Mouse (Mus musculus) midbrain, postnatal 0 days (tissue): Measurements from ENCODE around the gene Cetn2. TPM values are rescaled to one million over a fixed set of nuclear protein-coding genes. Genes with fewer than 3 reads are reported as not detected.

ENCODE experiments used
- ATAC-seq: fragments of 200-750 bp; cut with Nextera tagmentation; 2 replicates; pipeline ENCODE4 v1.8.0; 2017; ENCODE audit warnings: moderate number of reproducible peaks, mild to moderate bottlenecking, moderate TSS enrichment, moderate library complexity; ENCODE audit not compliant: low FRiP score
- DNase-seq: peaks from one replicate; pipeline ENCODE4 v3.0.0-alpha.2; 2015; ENCODE audit warnings: low spot score
- H3K27ac ChIP-seq: fragments of 300-500 bp; sonication (generic); 2 replicates; pipeline ENCODE4 v1.5.1; 2014; ENCODE audit warnings: low read depth, mild to moderate bottlenecking, low read length, mixed read lengths
- H3K27me3 ChIP-seq: fragments of 300-500 bp; sonication (generic); 2 replicates; pipeline ENCODE4 v1.6.1; 2014; ENCODE audit warnings: low read length, control low read depth, mixed read lengths; ENCODE audit not compliant: insufficient read depth
- H3K36me3 ChIP-seq: fragments of 300-500 bp; sonication (generic); 2 replicates; pipeline ENCODE4 v1.6.1; 2014; ENCODE audit warnings: low read length, control low read depth, mixed read lengths; ENCODE audit not compliant: insufficient read depth
- H3K4me1 ChIP-seq: fragments of 300-500 bp; sonication (generic); 2 replicates; pipeline ENCODE4 v1.6.1; 2014; ENCODE audit warnings: mild to moderate bottlenecking, control low read depth, antibody characterized with exemption, low read length, mixed read lengths; ENCODE audit not compliant: insufficient read depth
- H3K4me2 ChIP-seq: fragments of 300-500 bp; sonication (generic); 2 replicates; pipeline ENCODE4 v1.6.1; 2014; ENCODE audit warnings: low read depth, mild to moderate bottlenecking, low read length, mixed read lengths; ENCODE audit not compliant: poor library complexity, severe bottlenecking
- H3K4me3 ChIP-seq: fragments of 300-500 bp; sonication (generic); 2 replicates; pipeline ENCODE4 v1.5.1; 2014; ENCODE audit warnings: low read depth, mild to moderate bottlenecking, low read length, moderate library complexity
- H3K9ac ChIP-seq: fragments of 300-500 bp; sonication (generic); replicated peaks from 2 replicates; pipeline ENCODE4 v1.6.1; 2014; ENCODE audit warnings: mild to moderate bottlenecking, low read length, moderate library complexity, mixed read lengths; ENCODE audit not compliant: poor library complexity, severe bottlenecking
- H3K9me3 ChIP-seq: fragments of 300-500 bp; sonication (generic); 2 replicates; pipeline ENCODE4 v1.6.1; 2016; ENCODE audit warnings: low read length, control low read depth
- CTCF ChIP-seq: IDR thresholded peaks from 2 replicates; pipeline ENCODE4 v1.5.1; 2016; ENCODE audit warnings: antibody characterized with exemption, mild to moderate bottlenecking
- WGBS: fragments of 180-500 bp; shearing (Covaris S2); extraction: QIAGEN DNeasy Blood & Tissue Kit; methylation state at CpG from one replicate; pipeline ENCODE4 v1.1.7; 2014; 5-methylcytosine and 5-hydroxymethylcytosine counted together
- polyA plus RNA-seq: library from polyadenylated mRNA; unstranded; fragments of >200 nt; fragmentation: Nextera tagmentation; extraction: Ambion mirVana; gene quantifications from 2 replicates; pipeline ENCODE4 v1.2.1, GENCODE M21; 2015
- total RNA-seq: library from RNA; depleted of rRNA; stranded (reverse); fragments of >200 nt; gene quantifications from 2 replicates; pipeline ENCODE4 v1.2.3, GENCODE M21; 2014; rRNA removed

The Cetn2 gene
- total RNA-seq (21.5 and 23.4 TPM in 2 replicates), polyA plus RNA-seq (63.7 and 67.0 TPM in 2 replicates)

DNA sequence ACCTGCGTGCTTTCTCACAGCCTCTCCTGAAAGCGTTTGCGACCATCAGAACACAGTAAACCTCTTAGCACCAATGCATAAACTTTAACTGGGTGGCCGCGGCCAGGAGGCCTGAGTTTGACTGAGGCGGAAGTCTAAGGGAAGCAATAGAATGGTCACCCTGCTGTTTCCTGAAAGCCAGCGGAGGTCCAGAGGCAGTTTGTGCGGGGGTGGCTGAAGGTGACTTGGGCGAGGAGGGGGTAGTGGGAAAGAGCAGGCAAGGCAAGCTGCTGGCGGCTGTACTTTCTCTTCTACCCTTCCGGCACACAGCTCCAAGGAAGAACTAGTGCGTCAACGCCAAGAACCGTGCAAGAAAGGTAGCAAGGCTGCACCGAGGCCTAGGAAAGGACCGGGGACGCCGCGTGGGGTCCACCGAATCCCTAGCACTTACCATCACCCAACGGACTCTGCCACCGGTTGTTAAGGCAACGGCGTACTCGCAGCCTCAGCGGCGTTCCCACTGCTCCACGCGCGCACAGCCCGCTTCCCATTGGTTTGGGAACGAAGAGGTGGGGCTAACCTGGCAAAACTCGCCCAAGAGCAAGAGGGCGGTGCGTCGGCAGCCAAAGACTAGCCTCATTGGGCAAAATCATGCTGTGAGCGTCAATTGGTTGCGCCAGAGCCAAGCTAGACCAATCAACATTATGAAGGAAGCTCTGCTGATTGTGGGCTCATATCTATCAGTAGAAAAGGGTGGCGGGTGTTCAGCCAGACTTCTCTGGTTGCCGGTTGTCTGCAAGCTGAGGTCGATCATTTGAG, at the start of gene Cetn2, which contains the start of gene Nsdhl:
Cetn2 (minus strand) TSS at position 528 of the 798 bp plus-strand sequence.
Nsdhl (plus strand) TSS at position 674 of the 798 bp plus-strand sequence.
- Histone ChIP-seq H3K4me2 (peak within 1 kb of the TSS; percentile 55), H3K4me3 (peak within 1 kb of the TSS; percentile 47), H3K9me3 (no peaks in the 10 kb centered on the region), H3K27me3 (no peaks in the 10 kb centered on the region), H3K36me3 (no peaks in the 10 kb centered on the region), H3K27ac (peak within 1 kb of the TSS; percentile 62), H3K4me1 (no peaks in the 10 kb centered on the region), H3K9ac (peak within 1 kb of the TSS; percentile 62)
- DNase-seq (peak; percentile 95), ATAC-seq (peak; percentile 97)
- WGBS: 22% methylated on average over 40 of the region's 41 CpGs
- TF ChIP-seq CTCF: peak; percentile 6; the same call in 1 of the 2 replicates

DNA sequence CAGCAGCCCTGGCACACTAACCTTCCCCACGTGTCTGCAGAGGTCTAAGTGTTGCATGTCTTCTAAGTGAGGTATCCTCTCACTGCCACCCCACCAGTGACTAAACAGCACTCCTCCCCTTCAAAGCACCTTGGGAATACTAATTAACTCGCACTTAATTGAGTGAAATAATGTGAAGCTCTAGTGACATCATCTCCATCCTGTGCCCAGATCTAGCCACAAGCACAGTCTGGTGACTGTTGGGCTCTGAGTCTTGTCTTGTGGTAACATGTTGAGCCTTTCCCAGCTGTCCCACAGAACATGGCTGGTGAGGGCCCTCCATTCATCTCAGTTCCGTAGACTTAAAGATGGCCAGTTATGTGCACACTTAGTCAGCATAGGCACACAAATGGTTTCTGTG, 44.5 kb upstream of the Cetn2 start:
- Histone ChIP-seq H3K4me3 (no peak overlapping the region), H3K36me3 (no peaks in the 10 kb centered on the region), H3K27ac (no peak overlapping the region), H3K4me1 (no peaks in the 10 kb centered on the region), H3K27me3 (no peaks in the 10 kb centered on the region), H3K4me2 (no peak overlapping the region), H3K9me3 (no peaks in the 10 kb centered on the region), H3K9ac (no peak overlapping the region)
- TF ChIP-seq CTCF: no peak
- 78% methylated on average over 3 of the region's 3 CpGs for WGBS
- peak; percentile 10 for DNase-seq
- no peak for ATAC-seq

DNA sequence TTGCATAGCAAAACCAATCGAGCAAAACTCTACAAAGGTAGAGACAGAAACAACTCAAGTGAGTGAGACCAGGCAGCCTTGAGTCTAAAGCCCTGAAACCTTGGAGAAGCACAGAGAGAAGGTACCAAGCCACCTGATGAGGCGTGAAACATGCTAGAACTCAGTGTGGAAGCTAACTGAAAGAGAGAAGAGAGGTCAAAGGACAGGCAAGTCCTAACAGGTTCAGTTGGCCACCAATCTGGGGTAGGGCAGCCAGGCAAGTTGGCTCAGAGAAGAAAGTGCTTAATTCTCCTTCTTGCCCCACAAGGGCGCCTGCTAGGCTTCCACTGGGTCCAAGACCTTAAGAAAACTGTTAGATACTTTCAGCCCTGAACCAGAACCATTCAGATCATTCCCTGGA, 43.3 kb upstream of the Cetn2 start:
- Histone ChIP-seq H3K9me3 (no peaks in the 10 kb centered on the region), H3K27me3 (no peaks in the 10 kb centered on the region)

DNA sequence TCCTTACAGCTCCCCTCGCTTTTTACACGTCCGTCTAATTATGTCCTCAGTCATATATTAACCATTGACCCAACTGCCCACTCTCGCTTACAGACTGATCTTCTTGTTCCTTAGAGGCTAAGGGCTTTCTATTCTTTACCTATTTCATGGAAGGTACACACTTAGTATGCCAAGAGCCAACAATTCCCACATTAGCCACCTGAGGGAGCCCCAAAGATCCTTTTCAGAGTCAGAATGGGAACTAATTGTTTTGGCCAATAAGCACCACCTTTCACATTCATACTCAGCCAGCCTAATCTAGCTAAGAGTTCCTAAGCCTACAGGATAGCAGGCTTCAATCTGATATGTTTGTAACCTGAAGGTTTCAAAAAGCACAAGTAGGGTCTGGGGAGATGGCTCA, 42.2 kb upstream of the Cetn2 start:
- peak; percentile 42; the same call in 1 of the 2 replicates for TF ChIP-seq CTCF
- Histone ChIP-seq H3K27ac (no peak overlapping the region), H3K9ac (no peak overlapping the region), H3K4me3 (no peak overlapping the region), H3K4me2 (no peak overlapping the region), H3K36me3 (peaks cover 5% of the 10 kb centered on the region; the same call in 1 of the 2 replicates), H3K9me3 (no peaks in the 10 kb centered on the region), H3K4me1 (no peaks in the 10 kb centered on the region), H3K27me3 (no peaks in the 10 kb centered on the region)
- no peak for DNase-seq
- WGBS: 88% methylated on average over 4 of the region's 4 CpGs
- no peak for ATAC-seq

More for the DNA sequence above, 43.3 kb upstream of the Cetn2 start:
- Histone ChIP-seq H3K27ac (no peak overlapping the region), H3K36me3 (peaks cover 2% of the 10 kb centered on the region; the same call in 1 of the 2 replicates), H3K4me1 (no peaks in the 10 kb centered on the region), H3K9ac (no peak overlapping the region), H3K4me2 (no peak overlapping the region), H3K4me3 (no peak overlapping the region)
- WGBS: 69% methylated on average over 3 of the region's 3 CpGs
- TF ChIP-seq CTCF: no peak
- no peak for ATAC-seq
- DNase-seq: no peak

DNA sequence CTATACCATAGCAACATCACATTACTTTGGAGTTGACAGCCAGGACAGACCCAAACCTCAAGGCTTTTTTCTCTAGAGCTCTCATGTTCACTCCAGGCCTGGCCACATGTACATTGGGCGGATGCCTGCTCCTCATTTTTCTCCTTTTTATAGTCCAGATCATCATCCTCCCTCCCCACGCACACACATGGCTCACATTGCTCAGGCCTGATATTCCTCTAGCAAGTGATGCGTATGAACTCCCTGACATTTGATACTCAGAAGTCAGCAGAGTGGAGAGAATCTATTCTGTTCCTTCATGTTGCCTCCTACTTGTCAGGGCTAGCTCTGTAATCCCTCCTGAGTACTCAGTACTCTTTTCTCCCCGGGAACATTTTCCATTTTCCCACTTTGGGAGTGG, 38.3 kb upstream of the Cetn2 start:
- Histone ChIP-seq H3K4me3 (no peak overlapping the region), H3K27ac (no peak overlapping the region), H3K36me3 (peaks cover 5% of the 10 kb centered on the region; the same call in 1 of the 2 replicates), H3K4me1 (no peaks in the 10 kb centered on the region), H3K4me2 (no peak overlapping the region), H3K9me3 (no peaks in the 10 kb centered on the region), H3K9ac (no peak overlapping the region), H3K27me3 (no peaks in the 10 kb centered on the region)
- DNase-seq (no peak), ATAC-seq (no peak)
- TF ChIP-seq CTCF: no peak
- WGBS: 91% methylated on average over 4 of the region's 4 CpGs

DNA sequence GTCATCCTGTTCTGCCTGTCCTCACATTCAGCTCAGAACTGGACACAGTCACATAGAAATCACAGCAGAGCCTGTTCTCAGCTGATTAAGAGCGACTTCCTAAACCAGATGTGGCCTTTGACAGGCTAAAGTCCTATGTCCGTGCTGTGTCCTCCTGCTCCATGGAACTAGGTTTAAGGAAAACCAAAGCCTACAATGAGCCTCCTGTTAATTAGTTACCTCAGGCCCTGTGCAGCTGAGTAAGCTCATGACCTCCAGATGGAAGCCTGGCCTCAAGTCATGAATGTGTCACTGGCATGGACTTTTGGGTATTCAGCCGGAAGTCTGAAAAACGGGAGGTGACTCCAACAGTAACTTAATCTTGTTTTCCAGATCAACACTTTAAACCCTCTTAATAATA, 35.3 kb upstream of the Cetn2 start:
- peaks cover 9% of the 10 kb centered on the region; the same call in 1 of the 2 replicates for H3K36me3 ChIP-seq
- H3K27me3 ChIP-seq: no peaks in the 10 kb centered on the region
- ATAC-seq (no peak), DNase-seq (no peak)
- no peak overlapping the region for H3K27ac ChIP-seq
- no peaks in the 10 kb centered on the region for H3K4me1 ChIP-seq
- no peak overlapping the region for H3K4me2 ChIP-seq
- H3K4me3 ChIP-seq: no peak overlapping the region
- TF ChIP-seq CTCF: no peak
- no peak overlapping the region for H3K9ac ChIP-seq
- no peaks in the 10 kb centered on the region for H3K9me3 ChIP-seq
- WGBS: 67% methylated on average over 4 of the region's 4 CpGs
